Mouse (Mus musculus) erythroblast, embryonic 14.5 days (primary cell): ENCODE data around the gene Flt3l.
A peak's percentile ranks its signal among the peaks of the same experiment; 100 is the strongest.

Experiments used
- GATA1 ChIP-seq: IDR thresholded peaks from 2 replicates; pipeline ENCODE4 v1.6.1; 2012; ENCODE audit warnings: low read length, inconsistent platforms, mixed read lengths
- TAL1 ChIP-seq: IDR thresholded peaks from 3 replicates; pipeline ENCODE4 v1.6.1; 2012; ENCODE audit warnings: low read length, inconsistent platforms, mixed read lengths

DNA sequence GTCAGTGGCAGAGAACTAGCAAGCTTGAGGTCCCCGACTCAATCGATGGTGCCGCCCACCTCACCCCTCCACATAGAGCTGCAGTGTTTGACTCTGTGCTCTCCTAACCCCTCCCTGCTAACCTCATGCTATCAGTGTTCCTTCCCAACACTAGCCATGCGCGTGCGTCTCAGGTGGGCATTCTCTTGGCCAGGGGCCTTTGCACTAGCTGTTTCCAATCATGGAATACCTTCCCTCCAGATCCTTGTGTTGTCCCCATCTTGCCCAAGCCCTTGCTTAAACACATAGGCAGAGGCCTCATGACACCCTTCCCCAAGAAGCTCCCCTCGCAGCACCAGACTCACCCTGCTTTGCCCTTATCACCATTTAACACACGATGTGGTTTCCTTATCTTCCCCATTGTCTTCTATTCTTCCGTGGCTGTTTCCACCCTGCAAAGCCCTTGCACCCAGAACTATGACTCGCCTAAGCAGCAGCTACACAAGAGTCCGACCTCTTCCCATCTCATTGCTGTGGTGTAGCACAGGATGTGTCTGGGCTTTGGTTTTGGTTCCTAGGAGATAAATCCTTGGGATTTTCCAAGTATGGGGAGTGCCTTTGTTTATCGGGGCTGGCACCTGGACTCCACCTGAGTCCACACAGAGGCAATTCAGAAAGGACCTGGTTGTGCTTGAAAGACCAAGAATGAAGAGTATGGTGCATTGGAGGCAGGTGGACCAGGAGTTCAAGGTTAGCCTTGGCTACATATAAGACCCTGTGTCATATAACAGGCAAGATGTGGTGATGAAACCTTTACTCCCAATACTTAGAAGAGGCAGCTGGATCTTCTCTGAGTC lies 1.2 kb upstream of the Flt3l start:
- TF ChIP-seq TAL1: 0 out of 3 replicates have a peak, but pooled peaks have one; percentile 5
- TF ChIP-seq GATA1: no peak
